Mouse (Mus musculus) megakaryocyte, embryonic 14.5 days (primary cell): Measurements from ENCODE around the gene Dgat2. TPM values are rescaled to one million over a fixed set of nuclear protein-coding genes. Genes with fewer than 3 reads are reported as not detected.

Experiments
- H3K27me3 ChIP-seq: replicated peaks from 2 replicates; pipeline ENCODE3; 2012; ENCODE audit warnings: inconsistent platforms
- H3K36me3 ChIP-seq: replicated peaks from 2 replicates; pipeline ENCODE3; 2012; ENCODE audit warnings: low read length, inconsistent platforms, mixed read lengths
- H3K4me1 ChIP-seq: 2 replicates; pipeline ENCODE4 v1.6.1; 2012; ENCODE audit warnings: inconsistent platforms
- H3K4me3 ChIP-seq: replicated peaks from 2 replicates; pipeline ENCODE3; 2012; ENCODE audit warnings: moderate library complexity, mild to moderate bottlenecking, inconsistent platforms
- H3K9me3 ChIP-seq: 2 replicates; pipeline ENCODE4 v1.6.1; 2012; ENCODE audit warnings: inconsistent platforms
- FLI1 ChIP-seq: IDR thresholded peaks from 2 replicates; pipeline ENCODE4 v1.6.1; 2012; ENCODE audit warnings: low read length, inconsistent platforms, mixed read lengths
- GATA1 ChIP-seq: IDR thresholded peaks from 3 replicates; pipeline ENCODE4 v1.6.1; 2012; ENCODE audit warnings: mixed read lengths, low read length, inconsistent platforms, borderline replicate concordance
- polyA plus RNA-seq: library from polyadenylated mRNA; stranded (reverse); fragments of >175 nt; gene quantifications from 2 replicates; pipeline ENCODE4 v1.2.3, GENCODE M21; 2012; ENCODE audit warnings: low replicate concordance; ENCODE audit not compliant: insufficient read depth

The Dgat2 gene
- polyA plus RNA-seq, 1 experiment = 2.4 TPM

- H3K9me3 ChIP-seq = no peaks in the 10 kb centered on the region
- H3K36me3 ChIP-seq = no peaks in the 10 kb centered on the region
- H3K27me3 ChIP-seq = peaks cover 82% of the 10 kb centered on the region
- H3K4me1 ChIP-seq = peaks cover 37% of the 10 kb centered on the region
- TF ChIP-seq GATA1 = no peak
- no peak for TF ChIP-seq FLI1
- H3K4me3 ChIP-seq = no peak overlapping the region
Measured at GRCm38 (mm10) chr7:99166159-99166558, 16.4 kb downstream of the Dgat2 start.

- Histone ChIP-seq H3K27me3 (peaks cover 80% of the 10 kb centered on the region), H3K4me3 (no peak overlapping the region), H3K9me3 (no peaks in the 10 kb centered on the region), H3K36me3 (no peaks in the 10 kb centered on the region), H3K4me1 (peaks cover 43% of the 10 kb centered on the region)
- TF ChIP-seq GATA1 (no peak), FLI1 (no peak)
Measured at GRCm38 (mm10) chr7:99164873-99165410, 17.6 kb downstream of the Dgat2 start.

- peaks cover 55% of the 10 kb centered on the region for H3K4me1 ChIP-seq
- TF ChIP-seq GATA1 (no peak), FLI1 (no peak)
- no peak overlapping the region for H3K4me3 ChIP-seq
- no peaks in the 10 kb centered on the region for H3K9me3 ChIP-seq
- peaks cover 80% of the 10 kb centered on the region for H3K27me3 ChIP-seq
- no peaks in the 10 kb centered on the region for H3K36me3 ChIP-seq
Measured at GRCm38 (mm10) chr7:99162462-99162861, 20.1 kb downstream of the Dgat2 start.

- Histone ChIP-seq H3K4me3 (no peak overlapping the region), H3K36me3 (no peaks in the 10 kb centered on the region), H3K4me1 (peaks cover 50% of the 10 kb centered on the region), H3K27me3 (peaks cover 82% of the 10 kb centered on the region), H3K9me3 (no peaks in the 10 kb centered on the region)
- no peak for TF ChIP-seq FLI1
- TF ChIP-seq GATA1 = no peak
Measured at GRCm38 (mm10) chr7:99161961-99162360, 20.6 kb downstream of the Dgat2 start.

GRCm38 (mm10) chr7:99161529-99161928, 21.0 kb downstream of the Dgat2 start:
- Histone ChIP-seq H3K4me1 (peaks cover 48% of the 10 kb centered on the region), H3K9me3 (no peaks in the 10 kb centered on the region), H3K36me3 (no peaks in the 10 kb centered on the region), H3K4me3 (no peak overlapping the region), H3K27me3 (peaks cover 85% of the 10 kb centered on the region)
- no peak for TF ChIP-seq FLI1
- TF ChIP-seq GATA1 = no peak

- Histone ChIP-seq H3K27me3 (peaks cover 84% of the 10 kb centered on the region), H3K9me3 (no peaks in the 10 kb centered on the region), H3K4me3 (no peak overlapping the region), H3K4me1 (peaks cover 45% of the 10 kb centered on the region), H3K36me3 (no peaks in the 10 kb centered on the region)
- TF ChIP-seq FLI1 (no peak), GATA1 (no peak)
Measured at GRCm38 (mm10) chr7:99160995-99161394, 21.5 kb downstream of the Dgat2 start.

GRCm38 (mm10) chr7:99159446-99159845, 23.1 kb downstream of the Dgat2 start:
- H3K27me3 ChIP-seq = peaks cover 74% of the 10 kb centered on the region
- no peak for TF ChIP-seq GATA1
- no peak for TF ChIP-seq FLI1

GRCm38 (mm10) chr7:99158904-99159303, 23.6 kb downstream of the Dgat2 start:
- Histone ChIP-seq H3K4me3 (no peak overlapping the region), H3K27me3 (peaks cover 70% of the 10 kb centered on the region), H3K9me3 (no peaks in the 10 kb centered on the region), H3K4me1 (peaks cover 44% of the 10 kb centered on the region), H3K36me3 (no peaks in the 10 kb centered on the region)
- TF ChIP-seq FLI1 (no peak), GATA1 (no peak)

More at GRCm38 (mm10) chr7:99159446-99159845, 23.1 kb downstream of the Dgat2 start:
- Histone ChIP-seq H3K9me3 (no peaks in the 10 kb centered on the region), H3K4me3 (no peak overlapping the region), H3K36me3 (no peaks in the 10 kb centered on the region), H3K4me1 (peaks cover 43% of the 10 kb centered on the region)

GRCm38 (mm10) chr7:99158011-99158410, 24.5 kb downstream of the Dgat2 start:
- H3K4me1 ChIP-seq = peaks cover 45% of the 10 kb centered on the region
- H3K9me3 ChIP-seq = no peaks in the 10 kb centered on the region
- no peak overlapping the region for H3K4me3 ChIP-seq
- peaks cover 65% of the 10 kb centered on the region for H3K27me3 ChIP-seq
- no peaks in the 10 kb centered on the region for H3K36me3 ChIP-seq
- TF ChIP-seq GATA1 (no peak), FLI1 (no peak)

GRCm38 (mm10) chr7:99156737-99157136, 25.8 kb downstream of the Dgat2 start:
- Histone ChIP-seq H3K27me3 (peaks cover 59% of the 10 kb centered on the region), H3K36me3 (no peaks in the 10 kb centered on the region), H3K9me3 (no peaks in the 10 kb centered on the region), H3K4me1 (peaks cover 58% of the 10 kb centered on the region), H3K4me3 (no peak overlapping the region)
- TF ChIP-seq FLI1 = no peak
- no peak for TF ChIP-seq GATA1
